ENCODE assay signal across 33 mouse cellular contexts in genomic region chr13:48525745-48526144, GRCm38 (mm10). TPM values are rescaled to one million over a fixed set of nuclear protein-coding genes. Genes with fewer than 3 reads are reported as not detected.
A peak's percentile ranks its signal among the peaks of the same experiment; 100 is the strongest.
DNase-seq lines count a peak whose midpoint lies in the region; ATAC-seq and TF ChIP-seq lines count a peak whose summit lies in the region.
"Had no signal": no experiment of that assay in that cellular context is flagged by ENCODE, and none has a peak within 500 bp of the region (broad histone marks: within the 10 kb centered on the region; RNA-seq: fewer than 3 reads in every experiment).

No protein-coding gene starts in this region.

- peak; percentile 5 for DNase-seq in heart, postnatal 0 days (ENCODE audit: low spot score)
- no peak for DNase-seq in heart, adult 9 months (ENCODE audit: low spot score in 2 of 2)
- DNase-seq in R1 (ENCODE audit: low read depth, low spot score) = peak; percentile 67
- peak; percentile 58 for DNase-seq in induced T-regulatory cell, adult 2 months (ENCODE audit: low read depth)
- DNase-seq in cerebellum, adult 11-12 months = no peak
- DNase-seq in urinary bladder, postnatal 36 days (ENCODE audit: low spot score in 2 of 2) = no peak
- DNase-seq: adrenal gland, postnatal 36 days; cerebellum, adult 8-10 months; cerebellum, postnatal 36 days; forebrain, postnatal 0 days; gastrocnemius, postnatal 10 days; heart, postnatal 36 days; kidney, adult 9 months; kidney, postnatal 14 days; layer of hippocampus, adult 9-11 months; liver; lung, adult 2 months; lung, postnatal 14 days; thymus, postnatal 14 days had no signal

- no peak for ATAC-seq in heart, postnatal 0 days (ENCODE audit: insufficient read depth, low read depth)
- no peak for ATAC-seq in kidney, embryonic 14.5 days (ENCODE audit: low FRiP score, low TSS enrichment)
- ATAC-seq in cerebellum, adult (ENCODE audit: insufficient number of reproducible peaks, low FRiP score, low TSS enrichment) = no peak
- ATAC-seq: forebrain, postnatal 0 days; intestine, postnatal 0 days; midbrain, embryonic 13.5 days had no signal

- no peaks in the 10 kb centered on the region for H3K4me1 ChIP-seq in heart, postnatal 0 days (ENCODE audit: control insufficient read depth, insufficient read depth)
- H3K4me1 ChIP-seq in kidney, embryonic 14.5 days (ENCODE audit: control insufficient read depth, insufficient read depth, low read length) = no peaks in the 10 kb centered on the region
- H3K4me1 ChIP-seq: heart, embryonic 10.5 days; heart, embryonic 15.5 days; hindbrain, embryonic 13.5 days; midbrain, embryonic 13.5 days; stomach, embryonic 15.5 days had no signal

- TF ChIP-seq EP300 in heart, postnatal 0 days (IDR thresholded peaks at IDR 0.05; ENCODE audit: low read depth) = no peak

- no peak overlapping the region for H3K27ac ChIP-seq in heart, postnatal 0 days (ENCODE audit: low read depth)
- no peak overlapping the region for H3K27ac ChIP-seq in kidney, embryonic 14.5 days (ENCODE audit: low read depth, low read length)
- H3K27ac ChIP-seq: heart, embryonic 10.5 days; heart, embryonic 15.5 days; hindbrain, embryonic 13.5 days; liver, embryonic 14.5 days; midbrain, embryonic 13.5 days; stomach, embryonic 15.5 days had no signal

- TF ChIP-seq CTCF in heart, postnatal 0 days (IDR thresholded peaks at IDR 0.05; ENCODE audit: low read depth) = no peak

- H3K4me2 ChIP-seq in heart, postnatal 0 days (ENCODE audit: low read depth, low read length) = no peak overlapping the region
- H3K4me2 ChIP-seq in kidney, embryonic 14.5 days (replicated peaks; ENCODE audit: low read depth, low read length) = no peak overlapping the region
- H3K4me2 ChIP-seq: heart, embryonic 15.5 days; hindbrain, embryonic 13.5 days; midbrain, embryonic 13.5 days; stomach, embryonic 15.5 days had no signal

- H3K9ac ChIP-seq in heart, postnatal 0 days (replicated peaks; ENCODE audit: low read depth, low read length) = no peak overlapping the region
- H3K9ac ChIP-seq in kidney, embryonic 14.5 days (ENCODE audit: low read depth, low read length) = no peak overlapping the region
- H3K9ac ChIP-seq: forebrain, postnatal 0 days; heart, embryonic 15.5 days; hindbrain, embryonic 13.5 days; liver, embryonic 14.5 days; midbrain, embryonic 13.5 days; stomach, embryonic 15.5 days had no signal

- no peak overlapping the region for H3K4me3 ChIP-seq in heart, postnatal 0 days (ENCODE audit: low read depth, low read length)
- no peak overlapping the region for H3K4me3 ChIP-seq in kidney, embryonic 14.5 days (ENCODE audit: low read length)
- H3K4me3 ChIP-seq: erythroblast, embryonic 14.5 days; heart, embryonic 10.5 days; heart, embryonic 15.5 days; hindbrain, embryonic 13.5 days; megakaryocyte, embryonic 14.5 days; midbrain, embryonic 13.5 days; stomach, embryonic 15.5 days had no signal

- H3K9me3 ChIP-seq in heart, postnatal 0 days (replicated peaks; ENCODE audit: control insufficient read depth, low read length) = no peaks in the 10 kb centered on the region
- H3K9me3 ChIP-seq in kidney, embryonic 14.5 days (ENCODE audit: control insufficient read depth, low read length) = no peaks in the 10 kb centered on the region
- H3K9me3 ChIP-seq: G1E; heart, embryonic 10.5 days; heart, embryonic 15.5 days; hindbrain, embryonic 13.5 days; midbrain, embryonic 13.5 days; stomach, embryonic 15.5 days had no signal

- H3K36me3 ChIP-seq in heart, postnatal 0 days (replicated peaks; ENCODE audit: control insufficient read depth, insufficient read depth, low read length) = no peaks in the 10 kb centered on the region
- no peaks in the 10 kb centered on the region for H3K36me3 ChIP-seq in kidney, embryonic 14.5 days (ENCODE audit: control insufficient read depth, insufficient read depth, low read length)
- H3K36me3 ChIP-seq: heart, embryonic 10.5 days; heart, embryonic 15.5 days; hindbrain, embryonic 13.5 days; midbrain, embryonic 13.5 days; stomach, embryonic 15.5 days had no signal

- no peaks in the 10 kb centered on the region for H3K27me3 ChIP-seq in heart, postnatal 0 days (ENCODE audit: control insufficient read depth, insufficient read depth, low read length)
- H3K27me3 ChIP-seq in kidney, embryonic 14.5 days (ENCODE audit: control insufficient read depth, insufficient read depth, low read length) = no peaks in the 10 kb centered on the region
- H3K27me3 ChIP-seq: heart, embryonic 15.5 days; hindbrain, embryonic 13.5 days; midbrain, embryonic 13.5 days; stomach, embryonic 15.5 days had no signal

- WGBS in heart, postnatal 0 days = 66% methylated on average over 5 of the region's 5 CpGs
- WGBS in kidney, embryonic 14.5 days = 78% methylated on average over 5 of the region's 5 CpGs

RNA-seq across cellular contexts. Expression of gene A830005F24Rik, which starts 12.4 kb away (rescaled TPM):
- not detected in 2 replicates for total RNA-seq in heart, postnatal 0 days (2014; rRNA removed; ENCODE audit: low replicate concordance)
- polyA plus RNA-seq in heart, postnatal 0 days (2015; fragmentation: Nextera tagmentation; extraction: Ambion mirVana) = 0.20 and 0.21 TPM in 2 replicates
- 2.0 and 2.1 TPM in 2 replicates for polyA plus RNA-seq in kidney, embryonic 14.5 days (2014; fragmentation: Nextera tagmentation; extraction: Ambion mirVana)
- total RNA-seq: adrenal gland, adult 18-20 months; adrenal gland, postnatal 36 days; gastrocnemius, postnatal 10 days; heart, postnatal 36 days had no signal
- polyA plus RNA-seq: erythroblast, embryonic 14.5 days; gonadal fat pad, adult 2 months; intestine, postnatal 0 days; lung, adult 2 months had no signal

RNA-seq across cellular contexts. Expression of gene Zfp169, which starts 12.5 kb away (rescaled TPM):
- total RNA-seq in heart, postnatal 0 days (2014; rRNA removed; ENCODE audit: low replicate concordance) = 3.8 and 4.3 TPM in 2 replicates
- polyA plus RNA-seq in heart, postnatal 0 days (2015; fragmentation: Nextera tagmentation; extraction: Ambion mirVana) = 0.93 and 1.0 TPM in 2 replicates
- polyA plus RNA-seq in kidney, embryonic 14.5 days (2014; fragmentation: Nextera tagmentation; extraction: Ambion mirVana) = 2.3 and 4.0 TPM in 2 replicates

Comparison
In these comparisons a context has a peak if more than half of its experiments do, and no peak if none do; other contexts are left out.
1. DNase-seq: peak in heart, postnatal 0 days (single experiment), R1 (single experiment) and induced T-regulatory cell, adult 2 months (single experiment); none in heart, adult 9 months (0 of 2), cerebellum, adult 11-12 months (single experiment) and urinary bladder, postnatal 36 days (0 of 2).